Mouse (Mus musculus): Measurements from ENCODE around the gene Olfr1347. TPM values are rescaled to one million over a fixed set of nuclear protein-coding genes. Genes with fewer than 3 reads are reported as not detected.
"Not testable (repeated sequence)": the region's sequence is repeated elsewhere in the genome, so short reads cannot be mapped to it uniquely, and the experiment has no call there.

Olfr1347 gene
- not detected in 2 replicates for polyA plus RNA-seq (2016; fragmentation: Nextera tagmentation; extraction: Ambion mirVana)

DNA sequence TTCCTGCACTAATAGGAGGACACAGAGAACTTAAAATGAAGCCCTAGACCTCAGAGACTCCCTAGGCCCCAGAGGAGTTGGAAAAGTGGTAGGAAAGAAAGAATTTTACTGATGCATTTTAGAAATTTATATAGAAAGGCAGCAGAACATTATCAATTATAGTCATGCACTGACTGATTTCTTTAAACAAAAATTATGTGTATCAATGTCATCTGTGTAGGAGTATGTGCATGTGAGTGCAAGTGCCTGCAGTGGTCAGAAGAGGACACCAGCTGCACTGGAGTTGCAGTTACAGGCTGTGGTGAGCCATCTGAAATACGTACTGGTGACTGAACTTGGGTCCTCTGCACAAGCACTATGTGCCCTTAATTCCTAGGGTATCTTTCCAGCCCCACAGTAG, at the start of gene Olfr1347:
TSS of gene Olfr1347 (minus strand) at position 101 of the 400 bp plus-strand sequence.
- Histone ChIP-seq H3K27me3 (replicated peaks) (no peaks in the 10 kb centered on the region), H3K36me3 (no peaks in the 10 kb centered on the region), H3K9ac (no peak within 1 kb of the TSS), H3K27ac (ENCODE audit: poor library complexity, severe bottlenecking) (no peak within 1 kb of the TSS), H3K4me1 (replicated peaks) (no peaks in the 10 kb centered on the region), H3K9me3 (replicated peaks) (peaks cover 12% of the 10 kb centered on the region), H3K4me2 (no peak within 1 kb of the TSS), H3K4me3 (no peak within 1 kb of the TSS)
- ATAC-seq (ENCODE audit: insufficient number of reproducible peaks, low FRiP score), result no peak
- whole genome bisulfite sequencing, result 63% methylated on average over 1 of the region's 1 CpGs

GRCm38 (mm10) chr7:6526141-6526540, 26.6 kb upstream of the Olfr1347 start:
- peaks cover 37% of the 10 kb centered on the region for H3K9me3 ChIP-seq (replicated peaks)
- H3K27ac ChIP-seq (ENCODE audit: poor library complexity, severe bottlenecking), result no peak overlapping the region
- H3K4me1 ChIP-seq (replicated peaks), result no peaks in the 10 kb centered on the region
- 60% methylated on average over 5 of the region's 5 CpGs for WGBS
- no peak overlapping the region for H3K4me3 ChIP-seq
- H3K27me3 ChIP-seq (replicated peaks), result no peaks in the 10 kb centered on the region
- no peaks in the 10 kb centered on the region for H3K36me3 ChIP-seq
- H3K9ac ChIP-seq, result no peak overlapping the region
- ATAC-seq (ENCODE audit: insufficient number of reproducible peaks, low FRiP score), result no peak
- H3K4me2 ChIP-seq, result no peak overlapping the region

GRCm38 (mm10) chr7:6525001-6525400, 25.4 kb upstream of the Olfr1347 start:
- H3K4me3 ChIP-seq, result no peak overlapping the region
- no peaks in the 10 kb centered on the region for H3K36me3 ChIP-seq
- no peak overlapping the region for H3K4me2 ChIP-seq
- no peaks in the 10 kb centered on the region for H3K27me3 ChIP-seq (replicated peaks)
- H3K9me3 ChIP-seq (replicated peaks), result peaks cover 33% of the 10 kb centered on the region
- H3K9ac ChIP-seq, result no peak overlapping the region
- no peak for ATAC-seq (ENCODE audit: insufficient number of reproducible peaks, low FRiP score)
- 61% methylated on average over 3 of the region's 3 CpGs for WGBS
- H3K4me1 ChIP-seq (replicated peaks), result no peaks in the 10 kb centered on the region
- no peak overlapping the region for H3K27ac ChIP-seq (ENCODE audit: poor library complexity, severe bottlenecking)

DNA sequence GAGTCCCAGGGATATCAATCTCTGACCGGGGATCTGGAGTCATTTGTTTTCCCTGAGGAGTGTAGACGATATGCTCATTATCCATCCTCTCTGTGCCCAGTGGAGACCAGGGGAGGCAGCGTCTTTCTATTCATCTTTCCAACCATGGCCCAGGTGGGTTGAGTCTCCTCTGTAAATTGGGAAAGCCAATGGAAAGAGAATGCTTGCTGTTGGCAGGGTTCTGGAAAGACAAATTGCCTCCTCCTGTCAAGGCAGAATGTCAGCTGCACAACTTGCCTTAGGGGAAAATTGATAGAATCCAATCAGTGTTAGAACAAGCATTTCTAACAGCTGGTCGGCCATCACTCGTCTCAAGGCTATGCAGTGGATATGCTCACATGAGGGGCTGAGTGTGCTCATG, 23.3 kb upstream of the Olfr1347 start, which contains the start of gene Olfr1349:
TSS of gene Olfr1349 (minus strand) at position 101 of the 400 bp plus-strand sequence.
- Histone ChIP-seq H3K4me2 (no peak within 1 kb of the TSS), H3K36me3 (no peaks in the 10 kb centered on the region), H3K4me1 (replicated peaks) (no peaks in the 10 kb centered on the region), H3K9me3 (replicated peaks) (peaks cover 35% of the 10 kb centered on the region), H3K9ac (no peak within 1 kb of the TSS), H3K27me3 (replicated peaks) (no peaks in the 10 kb centered on the region), H3K27ac (ENCODE audit: poor library complexity, severe bottlenecking) (no peak within 1 kb of the TSS), H3K4me3 (no peak within 1 kb of the TSS)
- WGBS, result 71% methylated on average over 5 of the region's 5 CpGs
- no peak for ATAC-seq (ENCODE audit: insufficient number of reproducible peaks, low FRiP score)

DNA sequence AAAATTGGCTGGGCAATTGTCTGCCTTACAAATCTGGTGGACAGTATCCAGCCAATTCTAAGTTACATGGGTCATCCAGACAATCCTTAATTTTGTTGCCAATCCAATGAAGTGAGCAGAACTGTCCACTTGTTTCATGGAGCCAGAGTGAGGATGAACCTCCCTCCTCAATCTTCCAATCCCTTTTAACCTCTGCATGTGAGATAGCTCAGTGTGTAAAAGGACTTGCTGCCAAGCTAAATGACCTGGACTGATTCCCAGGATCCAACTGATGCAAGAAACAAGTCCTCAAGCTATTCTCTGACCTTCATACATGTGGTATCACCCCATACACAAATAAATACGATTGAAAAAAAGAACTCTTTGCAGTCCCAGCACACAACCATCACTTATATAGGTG, 22.1 kb upstream of the Olfr1347 start:
- Histone ChIP-seq H3K27me3 (replicated peaks) (no peaks in the 10 kb centered on the region), H3K4me2 (no peak overlapping the region), H3K36me3 (no peaks in the 10 kb centered on the region), H3K27ac (ENCODE audit: poor library complexity, severe bottlenecking) (no peak overlapping the region), H3K9ac (no peak overlapping the region), H3K4me3 (no peak overlapping the region), H3K9me3 (replicated peaks) (peaks cover 29% of the 10 kb centered on the region), H3K4me1 (replicated peaks) (no peaks in the 10 kb centered on the region)
- ATAC-seq (ENCODE audit: insufficient number of reproducible peaks, low FRiP score), result no peak
- WGBS, result 28% methylated on average over 1 of the region's 1 CpGs

- Histone ChIP-seq H3K9me3 (replicated peaks) (peaks cover 8% of the 10 kb centered on the region), H3K36me3 (no peaks in the 10 kb centered on the region), H3K27ac (ENCODE audit: poor library complexity, severe bottlenecking) (no peak within 1 kb of the TSS), H3K4me1 (replicated peaks) (no peaks in the 10 kb centered on the region), H3K4me2 (no peak within 1 kb of the TSS), H3K4me3 (no peak within 1 kb of the TSS), H3K27me3 (replicated peaks) (no peaks in the 10 kb centered on the region), H3K9ac (no peak within 1 kb of the TSS)
- no peak for ATAC-seq (ENCODE audit: insufficient number of reproducible peaks, low FRiP score)
- 88% methylated on average over 1 of the region's 1 CpGs for WGBS
Measured at GRCm38 (mm10) chr7:6508648-6509047, 9.1 kb upstream of the Olfr1347 start, which contains the start of gene Olfr1348. Olfr1348 (minus strand) TSS chr7:6508748.

- Histone ChIP-seq H3K4me1 (replicated peaks) (no peaks in the 10 kb centered on the region), H3K27me3 (replicated peaks) (no peaks in the 10 kb centered on the region), H3K36me3 (no peaks in the 10 kb centered on the region), H3K27ac (ENCODE audit: poor library complexity, severe bottlenecking) (no peak within 1 kb of the TSS), H3K4me2 (no peak within 1 kb of the TSS), H3K9ac (no peak within 1 kb of the TSS), H3K9me3 (replicated peaks) (peaks cover 23% of the 10 kb centered on the region; the same call in 1 of the 2 replicates), H3K4me3 (no peak within 1 kb of the TSS)
- 17% methylated on average over 2 of the region's 2 CpGs for WGBS
- no peak for ATAC-seq (ENCODE audit: insufficient number of reproducible peaks, low FRiP score)
Measured at GRCm38 (mm10) chr7:6486841-6487240, 12.7 kb downstream of the Olfr1347 start, which contains the start of gene Olfr5. Olfr5 (minus strand) TSS chr7:6486941.

DNA sequence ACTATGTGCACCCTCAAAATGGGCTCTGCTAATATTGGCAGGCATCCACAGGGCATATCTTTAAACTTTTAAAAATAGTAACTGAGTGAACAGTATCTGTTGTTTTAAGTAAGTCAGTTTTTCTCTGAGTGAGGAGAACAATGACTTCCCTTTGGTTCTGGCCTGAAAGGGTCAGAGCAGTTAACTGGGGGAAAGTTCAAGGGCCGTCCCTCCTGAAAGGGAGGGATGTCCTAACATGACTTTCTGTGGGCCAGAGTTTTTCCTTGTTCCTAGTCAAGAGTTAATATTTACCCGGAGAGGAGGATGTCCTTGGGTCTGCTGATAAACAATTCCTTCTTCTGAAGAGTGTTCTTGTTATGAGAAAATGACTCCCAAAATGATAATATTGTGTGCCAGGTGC, 21.9 kb downstream of the Olfr1347 start:
- ATAC-seq (ENCODE audit: insufficient number of reproducible peaks, low FRiP score); H3K4me3 ChIP-seq; H3K9ac ChIP-seq; H3K4me2 ChIP-seq; H3K27ac ChIP-seq (ENCODE audit: poor library complexity, severe bottlenecking); H3K4me1 ChIP-seq (replicated peaks); H3K36me3 ChIP-seq; H3K27me3 ChIP-seq (replicated peaks): not testable (repeated sequence)
- H3K9me3 ChIP-seq (replicated peaks), result peaks cover 25% of the 10 kb centered on the region
- 57% methylated on average over 2 of the region's 2 CpGs for WGBS

GRCm38 (mm10) chr7:6466951-6467350, 32.6 kb downstream of the Olfr1347 start, which contains the start of gene Olfr1346:
Olfr1346 (plus strand) TSS chr7:6467101.
- Histone ChIP-seq H3K27ac (ENCODE audit: poor library complexity, severe bottlenecking) (no peak within 1 kb of the TSS), H3K9me3 (replicated peaks) (0 out of 2 replicates have a peak, but pooled peaks cover 5% of the 10 kb centered on the region), H3K36me3 (no peaks in the 10 kb centered on the region), H3K4me1 (replicated peaks) (no peaks in the 10 kb centered on the region), H3K27me3 (replicated peaks) (no peaks in the 10 kb centered on the region), H3K9ac (no peak within 1 kb of the TSS), H3K4me3 (no peak within 1 kb of the TSS), H3K4me2 (no peak within 1 kb of the TSS)
- ATAC-seq (ENCODE audit: insufficient number of reproducible peaks, low FRiP score), result no peak

DNA sequence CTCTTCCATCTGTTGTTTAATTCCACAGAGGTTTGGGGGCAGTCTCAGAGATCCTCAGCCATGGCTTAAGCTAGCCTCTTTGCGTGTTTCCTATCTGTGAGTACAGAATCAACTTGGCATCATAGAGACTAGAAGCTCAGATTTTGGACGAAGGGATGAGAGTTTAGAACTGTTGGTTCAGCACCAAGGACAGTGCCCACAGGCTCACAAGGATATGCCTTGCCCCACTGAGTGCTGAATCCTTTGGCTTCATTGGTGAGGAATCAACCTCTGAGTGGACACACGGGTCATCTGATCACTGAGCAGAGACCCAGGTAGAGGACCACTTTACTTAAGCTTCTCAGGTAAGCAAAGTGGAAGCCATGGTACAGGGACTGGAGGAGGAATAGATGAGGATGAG, 43.2 kb downstream of the Olfr1347 start:
- ATAC-seq (ENCODE audit: insufficient number of reproducible peaks, low FRiP score), result no peak
- Histone ChIP-seq H3K9ac (no peak overlapping the region), H3K27me3 (replicated peaks) (no peaks in the 10 kb centered on the region), H3K9me3 (replicated peaks) (peaks cover 15% of the 10 kb centered on the region), H3K36me3 (no peaks in the 10 kb centered on the region), H3K4me1 (replicated peaks) (no peaks in the 10 kb centered on the region), H3K27ac (ENCODE audit: poor library complexity, severe bottlenecking) (no peak overlapping the region), H3K4me2 (no peak overlapping the region), H3K4me3 (no peak overlapping the region)
- 44% methylated on average over 3 of the region's 3 CpGs for whole genome bisulfite sequencing

- H3K9me3 ChIP-seq (replicated peaks), result peaks cover 11% of the 10 kb centered on the region
- H3K4me1 ChIP-seq (replicated peaks), result no peaks in the 10 kb centered on the region
- no peak within 1 kb of the TSS for H3K27ac ChIP-seq (ENCODE audit: poor library complexity, severe bottlenecking)
- H3K27me3 ChIP-seq (replicated peaks), result no peaks in the 10 kb centered on the region
- no peaks in the 10 kb centered on the region for H3K36me3 ChIP-seq
- ATAC-seq (ENCODE audit: insufficient number of reproducible peaks, low FRiP score), result no peak
- H3K4me2 ChIP-seq, result no peak within 1 kb of the TSS
- H3K9ac ChIP-seq, result no peak within 1 kb of the TSS
- H3K4me3 ChIP-seq, result no peak within 1 kb of the TSS
Measured at GRCm38 (mm10) chr7:6455868-6456267, 43.7 kb downstream of the Olfr1347 start, which contains the start of gene Olfr1336. Olfr1336 (plus strand) TSS chr7:6456168.

DNA sequence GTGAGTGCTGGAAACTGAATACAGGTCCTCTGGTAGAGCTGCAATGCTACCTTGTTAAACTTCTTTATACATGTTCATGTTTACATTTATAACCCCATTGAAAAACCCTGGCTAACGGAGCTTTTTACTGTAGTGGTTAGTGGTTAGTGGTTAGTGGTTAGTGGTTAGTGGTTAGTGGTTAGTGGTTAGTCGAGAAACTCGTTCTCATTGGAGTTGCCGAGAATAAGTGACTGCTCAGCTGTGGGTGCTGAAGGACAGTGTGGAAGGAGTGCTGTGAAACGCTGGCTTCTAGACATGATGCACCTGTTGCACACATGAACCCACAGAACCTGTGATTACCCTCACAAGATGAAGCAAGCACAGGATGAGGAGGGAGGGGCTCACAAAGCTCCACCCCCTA, 51.8 kb downstream of the Olfr1347 start:
- H3K4me2 ChIP-seq, result no peak overlapping the region
- WGBS, result 79% methylated on average over 5 of the region's 5 CpGs
- ATAC-seq (ENCODE audit: insufficient number of reproducible peaks, low FRiP score), result no peak
- no peak overlapping the region for H3K27ac ChIP-seq (ENCODE audit: poor library complexity, severe bottlenecking)
- no peak overlapping the region for H3K9ac ChIP-seq
- no peaks in the 10 kb centered on the region for H3K27me3 ChIP-seq (replicated peaks)
- no peaks in the 10 kb centered on the region for H3K4me1 ChIP-seq (replicated peaks)
- H3K9me3 ChIP-seq (replicated peaks), result peaks cover 26% of the 10 kb centered on the region
- H3K36me3 ChIP-seq, result no peaks in the 10 kb centered on the region
- H3K4me3 ChIP-seq, result no peak overlapping the region

All from heart, embryonic 12.5 days (tissue).